Mouse (Mus musculus) WW6 (cell line): ENCODE results near the gene Cited4.

Experiments
- DNase-seq: peaks from one replicate; pipeline ENCODE4 v3.0.0-alpha.2; 2013; ENCODE audit warnings: low read depth, low spot score

The Cited4 gene

DNA sequence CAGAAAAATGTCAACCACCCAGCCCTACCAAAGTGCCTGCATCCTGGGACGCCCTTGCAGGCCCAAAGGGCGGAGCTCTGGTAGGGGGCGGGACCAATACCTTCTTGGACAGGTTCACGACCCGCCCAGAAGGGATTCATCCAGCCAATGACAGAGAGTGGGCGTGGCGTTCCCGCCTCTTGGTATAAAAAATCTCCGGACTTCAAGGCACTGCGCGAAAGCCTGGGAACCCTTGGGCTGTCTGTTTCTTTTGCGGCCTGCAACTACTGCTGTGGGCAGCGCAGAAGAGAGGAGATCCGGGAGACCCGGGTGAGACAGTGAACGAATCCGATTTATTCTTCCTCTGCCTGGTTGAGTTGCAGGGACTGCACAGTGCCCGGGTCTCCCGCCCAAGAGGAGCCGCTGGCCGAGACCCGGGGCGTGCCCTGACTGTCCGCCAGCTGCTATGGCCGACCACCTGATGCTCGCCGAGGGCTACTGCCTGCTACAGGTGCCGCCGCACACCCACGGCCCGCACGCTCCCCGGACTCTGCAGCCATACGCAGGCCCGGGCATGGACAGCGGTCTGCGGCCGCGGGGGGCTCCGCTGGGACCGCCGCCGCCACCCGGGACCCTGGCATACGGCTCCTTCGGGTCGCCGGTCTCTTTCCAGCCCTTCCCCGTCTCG lies at the start of gene Cited4:
Gene Cited4, plus strand, starts transcription at position 215 of the 667 bp plus-strand sequence.
- DNase-seq: peak; percentile 91

DNA sequence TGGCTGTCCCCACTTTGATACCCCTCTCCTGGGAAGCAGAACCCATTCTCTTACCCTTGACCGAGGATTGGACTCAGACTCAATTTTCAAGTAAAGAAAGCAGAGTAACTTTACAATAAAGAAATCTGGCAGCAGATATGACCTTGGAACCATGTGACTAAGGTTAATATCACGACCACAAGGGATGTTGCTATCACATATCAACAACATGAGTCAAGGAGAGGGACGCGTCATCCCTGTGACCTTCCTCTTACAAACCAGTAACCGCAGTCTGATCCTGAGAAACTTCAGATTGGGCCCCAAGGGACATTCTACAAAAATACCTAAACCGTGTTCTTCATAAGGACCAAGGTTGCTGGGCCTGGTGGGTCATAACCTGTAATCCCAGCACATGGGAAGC lies 38.6 kb upstream of the Cited4 start:
- DNase-seq: no peak

DNA sequence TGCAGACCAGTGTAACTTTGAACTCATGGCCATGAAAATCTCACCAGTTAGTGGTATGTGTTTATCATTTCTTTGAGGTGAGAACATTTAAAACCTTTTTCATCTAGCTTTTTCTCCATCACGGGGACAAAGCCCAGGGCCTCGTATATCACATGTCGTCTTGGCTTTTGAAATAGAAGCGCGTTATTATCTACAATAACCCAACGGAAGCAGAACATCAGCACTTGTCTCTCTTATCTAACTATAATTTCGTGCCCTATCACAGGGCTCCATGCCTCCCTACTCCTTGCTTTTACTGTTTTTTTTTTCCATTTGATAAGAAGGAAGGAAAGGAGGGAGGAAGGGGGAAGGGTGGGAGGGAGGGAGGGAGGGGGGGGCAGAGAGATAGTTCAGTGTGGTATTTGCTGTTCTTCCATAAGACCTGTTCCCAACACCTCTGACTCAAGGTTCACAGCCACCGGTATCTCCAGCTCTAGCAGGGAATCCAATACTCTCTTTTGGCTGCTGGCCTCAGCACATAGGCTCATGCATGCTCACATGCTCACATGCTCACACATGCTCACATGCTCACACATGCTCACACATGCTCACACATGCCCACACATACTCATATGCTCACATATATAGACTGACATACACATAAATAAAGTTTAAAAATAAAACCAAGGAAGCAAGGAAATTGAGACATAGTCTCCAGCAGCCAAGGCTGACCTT lies 36.0 kb upstream of the Cited4 start:
- no peak for DNase-seq

DNA sequence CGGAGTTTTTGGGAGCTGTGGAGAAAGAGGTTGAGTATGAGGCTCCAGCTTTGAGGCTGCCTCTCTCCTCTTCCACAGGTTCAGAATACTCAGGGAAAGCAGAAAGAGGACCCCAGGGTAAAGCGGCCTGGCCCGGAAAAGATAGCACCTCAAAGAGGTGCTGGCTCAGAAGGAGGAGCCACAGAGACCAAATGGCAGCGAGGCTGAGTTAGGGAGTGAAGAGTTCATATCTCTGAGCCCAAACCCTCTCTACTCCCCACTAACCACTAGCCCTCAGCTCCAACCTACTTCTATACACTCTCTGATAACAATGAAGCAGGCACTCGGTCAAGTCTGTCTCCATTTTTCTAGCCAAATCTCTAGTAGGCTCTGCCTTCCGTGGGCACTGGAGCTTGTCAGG lies 34.5 kb upstream of the Cited4 start:
- DNase-seq: no peak

DNA sequence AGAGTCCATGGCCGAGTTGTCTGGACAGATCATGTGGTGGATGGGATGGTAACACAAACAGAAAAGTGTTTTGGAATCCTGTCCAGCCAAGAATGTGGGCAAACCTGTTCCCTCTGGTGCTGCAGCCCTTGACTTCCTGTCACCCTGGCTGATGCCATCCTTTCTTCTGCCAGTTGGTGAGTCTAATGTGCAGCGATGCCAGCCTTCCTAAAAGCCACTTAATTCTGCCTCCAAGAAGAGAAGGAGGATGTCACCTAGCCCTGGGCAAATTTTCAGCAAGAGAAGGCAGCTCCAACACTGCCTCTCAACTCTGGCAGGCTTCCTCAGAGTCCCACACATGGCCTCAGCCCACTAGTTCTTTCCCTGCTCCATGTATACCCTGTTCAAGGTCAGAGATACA lies 31.0 kb upstream of the Cited4 start:
- DNase-seq: no peak

DNA sequence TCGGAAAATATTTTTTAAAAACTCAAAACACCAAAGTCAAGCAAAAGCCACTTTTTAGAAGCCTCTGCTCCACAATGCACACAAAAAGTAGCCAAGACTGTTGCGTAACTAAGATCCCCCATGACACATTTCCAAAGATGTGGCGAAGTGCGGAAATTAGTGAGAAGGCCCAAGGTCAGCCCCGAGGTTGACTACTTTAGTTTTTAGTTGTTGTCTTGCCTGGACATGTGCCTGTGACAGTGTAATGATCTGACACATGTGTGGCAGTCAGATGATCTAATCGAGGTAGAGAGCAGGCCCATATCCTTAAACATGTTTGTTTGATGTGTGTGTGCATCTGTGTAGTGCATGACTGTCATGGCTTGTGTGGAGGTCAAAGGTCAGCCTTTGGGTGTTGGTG lies 24.4 kb upstream of the Cited4 start:
- DNase-seq: no peak

DNA sequence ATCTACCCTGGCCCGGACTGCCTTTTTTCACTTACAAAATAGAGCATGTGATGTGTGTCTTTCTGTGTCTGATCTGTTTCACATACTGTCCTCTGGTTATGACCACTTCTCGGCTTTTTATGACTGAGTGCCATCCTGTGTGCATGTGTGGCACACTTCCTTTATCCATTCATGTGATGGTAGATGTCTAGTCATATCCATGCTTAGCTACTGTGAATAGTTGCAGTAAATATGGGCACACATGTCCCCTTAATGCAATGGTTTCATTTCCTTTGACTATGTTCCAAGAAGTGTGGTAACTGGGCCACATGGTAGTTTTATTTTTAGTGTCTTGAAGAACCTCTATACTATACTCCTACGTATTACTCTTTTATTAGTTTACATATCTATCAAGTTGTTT lies 22.5 kb upstream of the Cited4 start:
- DNase-seq: no peak

DNA sequence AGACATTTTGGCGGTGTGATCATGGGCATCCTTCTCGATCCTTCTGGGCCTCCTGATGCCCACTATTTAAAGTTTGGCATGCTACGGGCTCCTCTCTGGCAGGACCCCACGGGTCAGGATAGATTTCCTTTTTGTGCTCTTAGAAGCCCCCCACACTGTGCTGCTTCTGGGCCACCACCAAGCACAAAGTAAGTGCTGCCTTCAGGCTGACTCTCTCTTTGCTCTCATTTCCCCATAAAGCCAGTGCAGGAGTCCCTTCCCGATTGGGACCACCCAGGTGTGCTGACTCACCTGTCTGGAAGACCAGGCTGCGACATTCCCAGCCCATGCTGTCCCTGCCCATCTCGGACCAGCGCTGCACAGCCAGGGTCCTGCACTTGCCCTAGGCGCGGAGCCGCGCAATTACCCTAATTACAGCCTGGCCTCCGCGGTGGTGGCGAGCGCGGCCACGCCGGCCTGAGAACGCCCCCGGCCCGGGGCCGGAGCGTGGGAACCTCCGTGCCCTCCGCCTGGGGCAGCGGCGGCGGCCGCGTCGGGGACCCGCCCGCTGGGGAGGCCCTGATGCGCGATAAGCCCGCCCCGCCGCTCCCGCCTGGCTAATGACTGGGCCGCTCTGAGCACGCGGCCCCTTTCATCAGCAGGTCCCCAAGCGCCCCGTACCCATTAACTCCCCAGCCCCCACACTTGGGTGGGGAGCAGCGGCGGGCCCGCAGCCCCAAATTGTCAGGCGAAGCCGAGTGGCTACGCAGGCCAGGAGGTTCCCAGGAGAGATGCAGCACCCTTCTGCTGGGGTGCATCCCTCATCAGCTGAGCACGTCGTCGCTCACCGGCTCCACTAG lies 16.8 kb upstream of the Cited4 start:
- DNase-seq: no peak

DNA sequence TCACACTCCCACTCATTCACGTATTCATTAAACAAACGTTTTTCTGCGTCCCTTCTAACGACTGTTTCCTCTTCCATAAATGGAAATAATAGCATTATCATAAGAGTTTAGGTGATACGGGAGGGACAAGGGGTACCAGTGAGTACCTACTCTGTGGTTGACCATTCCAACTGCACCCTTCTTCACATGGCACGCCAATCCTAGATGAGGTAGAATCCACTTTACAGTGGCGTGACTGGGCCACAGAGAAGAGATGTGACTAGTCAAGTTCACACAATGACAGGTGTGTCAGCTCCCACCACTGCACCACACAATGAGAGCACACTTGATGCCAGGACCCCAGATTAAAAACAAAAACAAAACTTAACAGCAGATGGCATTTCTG lies 16.2 kb upstream of the Cited4 start:
- DNase-seq: no peak

DNA sequence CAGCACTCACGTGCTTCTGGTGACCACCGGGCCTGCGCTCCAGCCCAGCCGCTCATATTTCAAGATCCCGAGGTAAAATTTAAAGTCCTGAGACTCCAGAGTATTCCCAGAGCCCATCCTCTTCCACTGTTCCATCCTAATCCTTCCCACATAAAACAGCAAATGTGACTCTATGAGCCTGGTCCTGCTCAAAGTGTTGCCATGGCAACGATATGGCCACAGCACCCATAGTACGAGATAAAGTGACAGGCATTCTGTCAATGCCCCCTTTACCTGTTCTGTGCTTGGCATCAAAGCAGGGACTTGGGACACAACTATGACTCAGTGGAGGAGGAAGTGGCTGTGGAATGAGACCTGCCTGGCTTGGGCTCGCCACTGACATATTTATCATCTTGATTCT lies 10.5 kb upstream of the Cited4 start:
- no peak for DNase-seq

DNA sequence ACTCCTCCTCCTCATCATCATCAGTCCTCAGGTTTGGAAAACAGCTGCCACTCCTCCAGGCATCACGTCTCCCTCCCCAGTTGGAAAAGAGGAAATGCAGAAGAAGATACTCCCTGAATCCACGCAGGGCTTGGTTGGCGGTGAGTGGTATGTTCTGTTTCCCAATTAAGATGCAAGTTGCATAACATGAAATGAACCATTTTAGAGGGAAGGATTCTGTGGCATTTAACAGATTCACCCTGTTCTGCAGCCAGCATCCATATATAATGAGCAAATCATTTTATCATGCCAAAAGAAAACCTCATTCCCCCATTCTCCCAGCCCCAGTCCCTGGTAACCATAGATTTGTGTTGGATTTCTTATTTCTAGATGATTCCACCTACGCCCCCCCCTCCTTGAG lies 5.9 kb upstream of the Cited4 start:
- DNase-seq: no peak

DNA sequence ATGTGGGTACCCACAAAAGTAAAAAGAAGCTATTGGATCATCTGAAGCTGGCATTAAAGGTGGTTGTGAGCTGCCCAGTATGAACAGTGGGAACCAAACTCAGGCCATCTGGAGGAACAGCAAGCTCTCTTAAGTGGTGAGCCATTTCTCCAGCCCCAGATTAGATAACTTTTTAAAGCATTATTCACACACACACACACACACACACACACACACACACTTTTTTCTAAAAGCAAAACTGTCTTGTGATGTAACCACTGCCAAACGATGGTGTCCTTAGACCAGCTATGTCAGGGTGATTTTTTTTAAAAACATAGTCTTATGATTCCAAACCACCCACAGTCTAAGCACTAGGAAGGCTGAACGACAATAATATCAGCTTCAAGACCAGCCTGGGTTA lies 1.8 kb upstream of the Cited4 start:
- no peak for DNase-seq

DNA sequence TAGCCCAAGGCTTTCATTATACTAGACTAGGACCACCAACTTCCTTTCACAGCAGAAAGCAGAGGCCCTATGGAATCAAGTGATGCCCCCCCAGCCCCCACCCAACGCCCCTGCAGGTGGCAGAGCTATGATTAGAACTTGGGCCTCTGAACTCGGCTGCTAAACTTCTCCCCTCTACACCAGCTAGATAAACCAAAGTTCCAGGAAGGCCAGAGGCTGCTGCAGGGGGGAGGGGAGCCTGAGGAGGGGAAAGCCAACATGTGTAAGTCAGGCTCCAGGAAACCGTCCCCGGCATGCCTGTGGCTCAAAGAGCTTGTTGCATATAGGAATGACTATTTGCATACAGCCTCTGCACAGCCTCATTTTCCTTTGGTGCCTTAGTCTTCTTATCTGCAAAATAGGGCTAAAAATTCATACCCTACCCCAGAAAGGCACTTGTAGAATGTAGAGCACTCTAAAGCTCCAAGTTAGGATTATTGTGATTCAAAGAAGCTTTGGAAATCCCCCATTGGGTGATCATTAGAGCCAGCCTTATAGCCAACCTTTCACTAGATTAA lies 1.1 kb upstream of the Cited4 start:
- DNase-seq: no peak

DNA sequence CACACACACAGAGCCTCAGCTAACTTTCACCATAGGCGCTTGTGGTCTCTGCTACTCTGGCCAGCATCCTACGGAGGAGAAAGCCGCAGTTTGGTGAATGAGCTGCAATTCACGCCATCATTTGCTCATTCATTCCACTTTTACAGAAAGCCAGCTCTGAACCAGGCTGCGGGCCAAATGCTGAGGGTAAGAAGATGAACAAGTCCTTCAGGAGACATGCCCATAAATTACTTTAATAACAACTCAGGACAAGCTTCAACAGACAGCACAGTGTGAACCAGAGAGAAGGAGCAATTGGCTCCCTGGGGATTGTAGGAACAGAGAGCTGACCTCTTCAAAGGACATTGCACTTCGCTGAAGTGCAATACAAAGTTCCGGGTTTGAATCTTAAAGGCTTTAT lies 590 bp upstream of the Cited4 start:
- DNase-seq: no peak

DNA sequence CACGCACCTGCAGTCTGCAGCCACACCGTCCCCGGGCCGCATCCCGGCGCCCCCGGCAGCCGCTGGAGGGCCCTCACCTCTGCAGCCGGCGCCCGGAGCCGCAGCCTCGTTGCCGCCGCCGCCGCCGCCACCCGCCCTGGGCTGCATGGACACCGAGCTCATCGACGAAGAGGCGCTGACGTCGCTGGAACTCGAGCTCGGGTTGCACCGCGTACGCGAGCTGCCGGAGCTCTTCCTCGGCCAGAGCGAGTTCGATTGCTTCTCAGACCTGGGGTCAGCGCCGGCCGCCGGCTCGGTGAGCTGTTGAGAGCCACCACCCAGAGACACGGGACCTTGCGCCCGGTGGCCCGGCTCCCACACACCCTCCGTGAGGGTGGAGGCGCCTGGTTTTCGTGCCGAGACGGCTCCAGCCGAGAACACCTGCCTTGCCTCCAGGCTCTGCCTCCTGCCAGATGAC lies 701 bp downstream of the Cited4 start:
- no peak for DNase-seq

DNA sequence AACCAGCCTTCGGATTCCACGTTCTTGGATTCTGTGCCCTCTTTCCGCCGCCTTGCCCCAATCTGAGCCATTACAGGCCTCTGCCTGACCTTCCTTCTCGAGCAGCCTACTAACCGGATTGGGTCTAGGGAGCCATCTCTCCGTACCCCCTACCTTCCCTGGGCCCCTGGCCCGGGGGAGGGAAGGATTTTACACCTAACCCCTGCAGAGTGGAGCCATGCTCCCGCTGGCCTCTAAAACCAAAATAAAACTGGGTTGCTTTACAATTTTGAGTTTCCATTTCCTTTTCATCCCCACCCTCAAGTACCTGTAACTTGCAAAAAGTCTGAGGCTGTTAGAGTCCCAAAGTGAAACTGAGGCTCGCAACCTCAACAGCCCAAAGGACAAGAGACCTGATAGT lies 1.2 kb downstream of the Cited4 start:
- DNase-seq: no peak

DNA sequence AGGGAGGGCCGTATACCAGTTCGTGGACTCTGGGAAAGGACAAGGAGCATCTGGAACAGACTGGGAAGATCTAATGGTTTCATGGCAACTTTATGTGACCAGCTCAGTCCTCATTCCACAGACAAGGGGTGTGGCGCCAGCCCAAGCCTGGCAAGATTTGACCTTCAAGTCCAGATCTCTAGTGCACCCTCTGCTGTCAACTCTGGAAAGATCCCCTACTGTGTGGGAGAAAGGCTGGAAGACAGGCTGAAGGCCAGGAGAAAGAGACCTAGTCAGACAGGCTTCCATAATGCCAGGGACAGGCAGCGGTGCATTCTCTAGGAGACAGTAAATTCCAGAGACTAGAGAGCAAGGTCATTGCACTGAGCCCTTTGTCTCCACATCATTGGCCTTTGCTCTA lies 2.2 kb downstream of the Cited4 start:
- DNase-seq: no peak

DNA sequence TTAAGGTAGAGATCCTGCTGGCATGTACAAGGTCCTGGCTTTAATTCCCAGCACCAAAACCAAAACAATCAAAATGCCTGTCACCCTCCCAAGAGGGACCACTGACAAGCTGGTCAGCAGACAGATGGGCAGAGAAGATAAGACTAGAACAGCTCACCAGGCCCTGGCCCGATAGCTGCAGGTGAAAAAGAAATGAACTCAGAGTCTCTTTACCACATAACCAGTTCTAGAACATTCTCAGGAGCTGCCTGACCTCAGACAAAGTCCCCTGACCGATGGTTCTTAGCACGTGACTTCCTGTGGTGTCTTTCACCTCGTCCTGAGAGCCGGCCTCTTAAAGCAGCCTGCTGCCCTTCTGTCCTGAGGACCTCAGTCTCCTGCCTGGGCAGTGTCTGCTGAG lies 3.2 kb downstream of the Cited4 start:
- DNase-seq: no peak

DNA sequence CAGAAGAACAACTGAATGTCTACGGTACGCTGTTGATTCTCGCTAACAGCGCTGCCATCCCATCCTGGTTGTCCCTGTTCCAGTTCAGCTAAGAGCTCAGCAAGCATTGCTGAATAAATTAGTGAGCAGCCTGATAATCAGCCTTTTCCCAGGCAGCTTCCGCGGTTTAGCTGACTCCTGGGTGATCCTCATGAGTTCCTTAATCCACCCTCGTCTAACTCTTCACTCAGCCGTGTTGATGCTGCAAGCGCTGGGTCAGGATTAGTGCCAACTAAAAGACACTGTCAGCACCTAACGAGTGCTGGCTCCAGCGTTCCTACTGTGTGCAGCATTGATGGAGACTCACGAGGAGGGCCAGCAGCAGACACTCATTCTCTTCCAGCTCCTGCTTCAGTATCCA lies 4.7 kb downstream of the Cited4 start:
- DNase-seq: no peak

DNA sequence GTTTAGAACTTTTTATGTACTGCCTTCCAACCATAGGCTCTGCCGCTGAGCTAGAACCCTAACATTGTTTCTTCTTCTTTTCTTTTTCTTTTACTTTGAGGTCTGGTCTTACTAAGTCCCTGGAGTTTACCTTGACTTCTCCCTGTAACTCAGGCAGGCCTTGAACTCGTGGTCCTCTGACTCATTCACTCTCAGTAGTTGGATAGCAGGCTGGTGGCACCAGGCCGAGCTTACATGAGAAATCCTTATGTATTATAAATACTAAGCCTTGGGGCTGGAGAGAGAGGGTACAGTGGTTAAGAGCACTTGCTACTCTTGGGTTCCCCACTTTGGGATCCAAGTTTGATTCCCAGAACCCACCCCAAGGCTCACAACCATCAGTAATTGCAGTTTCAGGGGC lies 7.2 kb downstream of the Cited4 start:
- DNase-seq: no peak

DNA sequence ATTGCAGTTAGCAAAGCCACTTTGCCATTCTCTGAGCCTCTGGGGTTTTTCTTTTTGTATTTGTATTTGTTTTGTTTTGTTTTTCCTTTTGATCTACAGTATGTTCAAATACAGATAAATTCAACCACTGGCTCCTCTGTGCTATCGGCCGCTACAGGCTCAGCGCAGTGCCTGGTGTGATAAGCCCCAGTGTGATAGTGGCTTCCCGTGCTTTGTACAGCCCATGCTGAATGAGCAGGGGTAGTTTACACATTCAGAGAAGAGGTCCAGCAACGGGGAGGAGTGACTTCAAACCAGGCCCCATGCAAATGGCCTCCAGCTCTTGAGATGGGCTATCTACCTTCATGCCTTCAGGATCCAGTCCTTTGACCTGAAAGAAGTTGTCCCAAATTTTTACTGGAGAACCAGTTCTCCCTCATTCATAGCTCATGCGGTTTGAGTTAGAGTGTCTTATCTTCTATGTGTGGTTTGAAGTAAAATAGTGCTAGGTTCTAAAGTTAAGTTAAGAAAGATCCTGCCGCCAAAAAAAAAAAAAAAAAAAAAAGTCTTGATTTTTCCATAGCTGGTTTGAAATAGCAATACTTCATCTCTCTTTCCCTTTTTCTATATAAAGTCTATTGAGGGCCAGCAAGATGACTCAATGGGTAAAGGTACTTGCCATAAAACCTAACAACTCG lies 8.5 kb downstream of the Cited4 start:
- no peak for DNase-seq

DNA sequence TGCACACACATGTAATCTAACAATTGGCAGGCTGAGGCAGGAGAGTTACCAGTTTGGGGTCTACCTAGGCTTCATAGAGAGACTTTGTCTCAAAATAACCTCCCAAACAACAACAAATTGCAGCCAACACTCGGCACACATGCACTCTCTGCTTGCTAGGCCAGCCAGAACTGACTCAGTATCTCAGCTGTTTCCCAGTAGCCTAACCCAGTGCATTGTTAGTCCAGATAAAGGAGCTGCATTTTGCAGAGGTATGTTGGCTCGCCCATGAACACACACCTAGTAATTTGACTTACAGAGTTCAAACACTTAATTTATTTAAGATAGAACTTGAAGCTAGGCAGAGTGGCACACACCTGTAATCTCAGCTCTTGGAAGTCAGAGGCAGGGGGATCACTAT lies 9.3 kb downstream of the Cited4 start:
- DNase-seq: no peak
